38 mouse cellular contexts compared by ENCODE assay signal in the genomic region with DNA sequence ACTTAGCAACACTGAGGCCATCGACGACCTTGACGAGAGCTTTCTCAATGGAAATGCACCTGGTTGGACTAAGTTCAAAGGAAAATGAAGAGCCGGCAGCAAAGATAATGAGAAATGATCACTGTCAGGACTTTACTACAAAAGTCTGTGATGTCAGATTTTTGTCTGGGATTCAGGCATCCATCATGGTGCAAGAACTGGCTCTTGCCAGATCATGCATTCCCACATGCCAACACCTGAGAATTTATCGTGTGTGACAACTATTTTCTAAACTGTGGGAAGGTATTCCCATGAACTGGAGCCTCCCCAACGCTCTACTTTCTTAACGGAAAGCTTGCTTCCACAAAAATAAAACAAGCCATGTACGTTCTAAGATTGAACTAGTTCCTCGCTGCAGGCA. TPM values are rescaled to one million over a fixed set of nuclear protein-coding genes. Genes with fewer than 3 reads are reported as not detected.
"Had no signal": no experiment of that assay in that cellular context is flagged by ENCODE, and none has a peak within 500 bp of the region (broad histone marks: within the 10 kb centered on the region; RNA-seq: fewer than 3 reads in every experiment).

No protein-coding gene starts in this region.

- H3K4me3 ChIP-seq: heart, embryonic 12.5 days; heart, embryonic 13.5 days; heart, embryonic 15.5 days; hindbrain, embryonic 10.5 days; hindbrain, embryonic 12.5 days; hindbrain, embryonic 13.5 days; hindbrain, embryonic 15.5 days; intestine, embryonic 15.5 days; kidney, embryonic 15.5 days; layer of hippocampus, adult 2 months; left cerebral cortex, adult 2 months had no signal

- ATAC-seq: hindbrain, embryonic 16.5 days; hindbrain, postnatal 0 days; inflammation-experienced regulatory T-cells, adult 6 months; intestine, embryonic 15.5 days; intestine, embryonic 16.5 days; intestine, postnatal 0 days had no signal

- H3K36me3 ChIP-seq: heart, embryonic 12.5 days; heart, embryonic 13.5 days; heart, embryonic 15.5 days; hindbrain, embryonic 10.5 days; hindbrain, embryonic 12.5 days; hindbrain, embryonic 13.5 days; hindbrain, embryonic 15.5 days; intestine, embryonic 15.5 days; kidney, embryonic 15.5 days had no signal

- H3K4me2 ChIP-seq: heart, embryonic 12.5 days; heart, embryonic 13.5 days; heart, embryonic 15.5 days; hindbrain, embryonic 12.5 days; hindbrain, embryonic 13.5 days; hindbrain, embryonic 14.5 days; hindbrain, embryonic 15.5 days; intestine, embryonic 15.5 days; kidney, embryonic 15.5 days had no signal

- H3K9ac ChIP-seq: heart, embryonic 12.5 days; heart, embryonic 13.5 days; heart, embryonic 15.5 days; hindbrain, embryonic 12.5 days; hindbrain, embryonic 13.5 days; hindbrain, embryonic 14.5 days; hindbrain, embryonic 15.5 days; intestine, embryonic 15.5 days; kidney, embryonic 15.5 days had no signal

- H3K9me3 ChIP-seq: heart, embryonic 12.5 days; heart, embryonic 13.5 days; heart, embryonic 15.5 days; hindbrain, embryonic 10.5 days; hindbrain, embryonic 12.5 days; hindbrain, embryonic 13.5 days; hindbrain, embryonic 15.5 days; intestine, embryonic 15.5 days; kidney, embryonic 15.5 days had no signal

- H3K4me1 ChIP-seq: intestine, embryonic 15.5 days; kidney, embryonic 15.5 days had no signal

- DNase-seq: heart, postnatal 10 days; heart, postnatal 14 days; heart, postnatal 36 days; heart, postnatal 4 days; kidney, adult 11 months; kidney, adult 18-20 months; kidney, adult 2 months; kidney, adult 8-10 months; kidney, adult 9 months; kidney, postnatal 10 days; kidney, postnatal 14 days; kidney, postnatal 25 days; kidney, postnatal 36 days; kidney, postnatal 4 days; layer of hippocampus, adult 9-11 months; layer of hippocampus, postnatal 36 days had no signal

- H3K27me3 ChIP-seq: heart, embryonic 12.5 days; heart, embryonic 13.5 days; hindbrain, embryonic 12.5 days; intestine, embryonic 15.5 days; kidney, embryonic 15.5 days had no signal

- H3K27ac ChIP-seq: heart, embryonic 13.5 days; heart, embryonic 15.5 days; hindbrain, embryonic 10.5 days; hindbrain, embryonic 12.5 days; hindbrain, embryonic 13.5 days; hindbrain, embryonic 14.5 days; hindbrain, embryonic 15.5 days; hindbrain, postnatal 0 days; intestine, embryonic 15.5 days; kidney, embryonic 15.5 days; kidney, postnatal 0 days; layer of hippocampus, adult 2 months; left cerebral cortex, adult 2 months had no signal

RNA-seq across cellular contexts. Expression of a gene that starts 58.1 kb away (rescaled TPM):
- total RNA-seq: heart, postnatal 10 days; heart, postnatal 14 days; heart, postnatal 25 days; heart, postnatal 36 days; heart, postnatal 4 days; hematopoietic stem cell, adult 5-6 weeks had no signal
- polyA plus RNA-seq: inflammation-experienced regulatory T-cells, adult 6 months; intestine, embryonic 14.5 days; intestine, embryonic 15.5 days; intestine, embryonic 16.5 days; kidney, adult 2 months; kidney, embryonic 14.5 days had no signal
